Mouse (Mus musculus) erythroblast, embryonic 14.5 days (primary cell): Measurements from ENCODE around the gene Eif3c.

Experiments
- GATA1 ChIP-seq: IDR thresholded peaks from 2 replicates; pipeline ENCODE4 v1.6.1; 2012; ENCODE audit warnings: low read length, inconsistent platforms, mixed read lengths
- TAL1 ChIP-seq: IDR thresholded peaks from 3 replicates; pipeline ENCODE4 v1.6.1; 2012; ENCODE audit warnings: low read length, inconsistent platforms, mixed read lengths

DNA sequence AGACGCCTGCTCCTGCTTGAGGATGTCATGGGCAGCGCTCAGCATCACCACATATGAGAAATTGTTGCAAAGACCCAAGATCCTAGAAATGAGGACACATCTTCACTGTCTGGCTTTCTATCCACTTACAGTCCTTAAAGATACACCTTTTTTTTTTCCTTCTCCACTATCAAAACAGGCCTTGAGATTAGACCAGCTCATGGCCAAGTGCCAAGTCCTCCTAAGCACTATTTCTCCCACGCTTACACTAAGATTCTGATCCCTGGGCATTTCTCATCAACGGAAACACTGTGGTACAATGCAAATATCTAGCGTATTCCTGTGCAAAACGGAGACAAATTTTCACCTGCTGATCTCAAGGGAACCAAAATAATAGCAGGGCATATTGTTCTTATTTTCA is 15.4 kb upstream of the Eif3c start:
- TF ChIP-seq TAL1 (no peak), GATA1 (no peak)
